Mouse (Mus musculus): Measurements from ENCODE around the gene Kcnh7.

The Kcnh7 gene

DNA sequence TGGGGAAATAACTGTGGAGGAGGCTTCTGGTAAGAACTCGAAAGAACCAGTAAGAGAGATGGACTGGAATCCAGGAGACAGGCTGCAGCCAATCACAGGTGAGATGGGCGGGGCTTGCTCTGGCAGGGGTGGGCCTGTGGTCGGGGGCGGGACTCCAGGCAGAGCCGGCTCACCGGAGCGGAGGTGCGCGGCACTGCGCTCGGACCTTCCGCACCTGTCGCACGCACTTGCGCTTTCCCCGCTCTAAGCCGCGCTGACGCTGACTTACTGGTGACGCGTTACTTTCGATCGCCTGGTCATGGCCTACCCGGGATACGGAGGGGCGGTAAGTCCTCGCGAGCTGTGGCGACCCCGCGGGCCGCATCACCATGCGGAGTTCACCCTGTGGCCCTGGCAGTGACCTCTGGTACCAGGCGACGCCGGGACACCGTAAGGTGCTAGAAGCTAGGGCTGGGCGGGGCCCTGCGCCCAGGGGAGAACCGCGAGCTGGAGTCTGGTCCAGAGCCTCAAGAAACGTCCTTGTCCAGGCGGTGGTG, 519.9 kb downstream of the Kcnh7 start, which contains the start of gene Gca:
TSS of gene Gca (plus strand) at position 151 of the 536 bp plus-strand sequence.
- in situ Hi-C loops (cut with MboI; ENCODE audit: low pct_unique_long_range_greater_than_20kb in 1 of 2, low sequenced_read_pairs in 2 of 2, unreplicated experiment in 1 of 2): no loop called here

DNA sequence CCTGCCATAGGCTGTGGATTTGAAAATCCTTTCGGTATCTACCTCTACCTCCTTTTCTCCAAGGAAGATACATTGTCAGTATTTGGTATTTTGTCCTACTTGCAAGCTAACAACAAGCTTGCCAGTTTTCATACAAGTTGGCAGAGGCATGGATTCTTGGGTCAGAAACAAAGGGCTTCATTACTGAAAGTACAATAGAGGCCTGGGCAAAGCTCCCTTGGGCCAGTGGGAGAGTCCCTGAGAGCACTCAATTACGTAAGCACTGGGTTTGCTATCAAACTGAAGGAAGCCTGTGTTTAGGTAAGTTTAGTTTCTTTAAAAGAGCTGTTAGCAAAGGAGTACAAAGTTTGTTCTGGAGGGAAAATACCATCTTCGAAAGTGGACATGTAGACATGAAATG, 521.5 kb downstream of the Kcnh7 start:
- in situ Hi-C loops (cut with MboI; ENCODE audit: low pct_unique_long_range_greater_than_20kb in 1 of 2, low sequenced_read_pairs in 2 of 2, unreplicated experiment in 1 of 2): no loop called here

DNA sequence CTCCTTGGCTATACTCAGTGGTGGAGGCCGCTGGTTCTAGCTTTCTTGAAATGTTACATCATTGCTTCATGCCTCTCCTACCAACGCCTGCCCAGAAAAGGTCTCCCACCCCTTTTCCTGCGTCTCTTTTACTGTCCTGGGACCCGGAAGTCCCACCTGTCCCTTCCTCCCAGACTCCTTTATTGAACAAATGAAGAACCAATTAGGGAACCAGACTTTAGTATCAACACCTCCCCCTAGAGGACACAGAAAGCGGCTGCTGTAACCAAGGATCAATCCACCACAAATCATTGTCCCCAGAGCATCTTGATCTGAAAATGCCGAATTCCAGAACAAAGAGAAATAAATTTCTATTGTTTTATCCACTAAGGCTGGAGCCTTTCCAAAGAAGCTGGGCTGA, 523.5 kb downstream of the Kcnh7 start:
- in situ Hi-C loops (cut with MboI; ENCODE audit: low pct_unique_long_range_greater_than_20kb in 1 of 2, low sequenced_read_pairs in 2 of 2, unreplicated experiment in 1 of 2): no loop called here

DNA sequence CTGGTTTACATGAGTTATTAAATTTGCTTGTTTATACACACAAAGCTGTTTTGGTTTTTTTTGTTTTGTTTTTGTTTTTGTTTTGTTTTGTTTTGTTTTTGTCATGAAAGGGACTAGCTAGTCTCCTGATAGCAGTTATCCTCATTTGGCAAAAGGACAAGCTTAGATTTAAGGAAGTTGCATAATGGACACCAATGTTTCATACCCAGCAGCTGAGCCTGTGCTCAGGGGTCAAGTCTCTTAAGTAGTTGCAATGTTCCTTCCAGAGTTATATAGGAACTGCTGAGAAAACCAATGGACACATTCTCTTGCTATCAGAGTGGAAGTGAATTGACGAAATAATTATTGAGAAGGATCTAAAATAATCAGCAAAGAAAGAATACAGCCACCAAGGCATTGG, 528.0 kb downstream of the Kcnh7 start:
- in situ Hi-C loops (cut with MboI; ENCODE audit: low pct_unique_long_range_greater_than_20kb in 1 of 2, low sequenced_read_pairs in 2 of 2, unreplicated experiment in 1 of 2): no loop called here

DNA sequence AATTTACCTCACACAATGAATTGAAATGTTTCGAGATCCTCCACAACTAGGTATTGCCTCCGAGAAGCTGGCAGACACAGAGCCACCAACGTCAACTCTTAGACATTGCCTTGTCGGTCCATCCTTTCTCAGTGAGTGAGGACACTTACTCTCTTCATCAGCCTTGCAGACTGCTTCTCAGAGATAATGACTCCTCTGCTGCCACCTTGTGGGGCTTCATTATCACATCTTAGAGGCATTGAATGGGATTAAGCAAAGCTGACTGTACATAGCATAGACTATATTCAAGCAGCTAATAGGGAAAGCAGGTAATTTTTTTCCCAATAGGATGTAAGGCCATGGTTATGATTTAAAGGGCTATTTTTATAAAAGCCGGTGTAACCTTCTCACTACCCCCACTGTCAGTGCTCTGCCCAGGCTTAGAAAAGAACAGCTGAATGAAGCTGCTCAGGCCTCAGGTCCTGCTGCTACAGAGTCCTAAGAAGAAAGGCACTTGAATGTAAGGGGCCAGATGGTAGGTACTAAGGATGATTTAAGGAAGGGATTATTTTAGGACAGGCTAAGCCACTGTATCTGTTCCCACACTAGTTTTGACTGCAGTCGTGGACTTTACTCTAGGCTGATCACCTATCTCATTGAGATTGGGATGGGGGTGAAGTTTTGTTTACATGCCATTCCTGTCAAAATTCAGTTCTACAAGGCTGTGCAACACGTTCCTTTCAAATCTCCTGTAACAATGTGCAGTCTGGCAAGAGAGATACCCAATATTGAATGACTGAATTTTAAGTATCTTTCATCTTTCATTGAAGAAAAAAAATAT, 529.4 kb downstream of the Kcnh7 start:
- in situ Hi-C loops (cut with MboI; ENCODE audit: low pct_unique_long_range_greater_than_20kb in 1 of 2, low sequenced_read_pairs in 2 of 2, unreplicated experiment in 1 of 2): no loop called here

DNA sequence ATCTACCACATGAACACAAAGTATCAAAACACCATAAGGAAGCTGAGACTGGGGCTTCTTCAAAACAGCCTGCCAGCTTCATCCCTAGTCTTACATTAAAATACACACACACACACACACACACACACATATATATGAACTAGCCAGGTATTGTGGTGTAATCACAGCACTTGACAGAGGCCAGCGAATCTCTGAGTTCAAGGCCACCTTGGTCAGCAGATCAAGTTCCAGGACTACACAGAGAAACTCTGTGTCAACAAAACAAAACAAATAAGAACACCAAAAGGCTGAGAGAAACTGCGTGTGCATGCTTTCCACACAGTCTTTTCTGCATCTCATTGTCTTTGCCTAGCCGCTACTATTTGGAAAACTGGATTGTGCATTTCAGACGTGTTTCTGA, 531.6 kb downstream of the Kcnh7 start:
- in situ Hi-C loops (cut with MboI; ENCODE audit: low pct_unique_long_range_greater_than_20kb in 1 of 2, low sequenced_read_pairs in 2 of 2, unreplicated experiment in 1 of 2): no loop called here

DNA sequence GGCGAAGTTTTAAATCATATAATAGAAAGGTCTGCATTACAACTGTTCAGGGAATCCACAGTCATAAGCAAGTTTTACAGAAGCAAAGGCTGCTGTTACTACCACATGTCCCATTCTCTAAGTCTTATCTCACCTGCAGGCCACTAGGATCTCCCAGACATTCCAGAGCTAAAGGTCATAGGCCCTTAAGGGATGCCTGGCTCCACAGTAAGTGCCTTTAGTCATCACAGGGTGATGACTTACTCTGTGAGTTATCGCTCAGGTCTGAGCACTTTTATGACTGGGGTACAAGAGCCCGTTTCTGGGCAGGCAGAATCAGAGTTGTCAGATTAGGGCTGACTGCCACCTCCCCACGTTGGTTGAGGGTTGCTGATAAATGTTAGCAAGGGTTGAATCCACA, 532.2 kb downstream of the Kcnh7 start:
- in situ Hi-C loops (cut with MboI; ENCODE audit: low pct_unique_long_range_greater_than_20kb in 1 of 2, low sequenced_read_pairs in 2 of 2, unreplicated experiment in 1 of 2): no loop called here

DNA sequence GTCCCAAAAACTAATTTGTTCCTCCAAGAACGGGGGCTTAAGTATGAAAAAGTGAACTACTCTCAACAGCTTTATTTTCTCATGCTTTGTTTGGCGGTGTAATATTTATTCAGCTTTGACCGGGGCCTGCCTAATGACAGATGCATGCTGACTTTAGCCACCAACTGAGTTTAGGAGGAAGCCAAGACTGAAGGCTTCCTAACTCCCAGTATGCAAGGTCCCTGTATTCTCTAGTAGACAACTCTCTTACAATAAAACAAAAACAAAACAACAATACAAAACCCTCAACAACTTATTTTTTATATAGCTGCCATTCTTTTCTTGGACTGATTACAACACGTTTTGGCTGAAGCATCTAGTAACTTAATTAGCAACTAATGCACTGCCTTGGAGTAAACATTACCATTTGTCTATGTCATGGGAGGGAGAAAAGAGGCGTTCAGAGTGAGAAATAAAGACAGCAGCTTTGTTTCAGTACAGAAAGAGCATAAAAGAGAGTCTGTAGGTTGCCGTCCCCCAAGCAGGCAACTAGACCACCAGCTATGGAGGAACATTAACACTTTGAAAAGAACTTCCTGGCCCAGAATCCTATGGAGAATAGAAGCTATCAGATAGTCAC, 537.3 kb downstream of the Kcnh7 start:
- in situ Hi-C loops (cut with MboI; ENCODE audit: low pct_unique_long_range_greater_than_20kb in 1 of 2, low sequenced_read_pairs in 2 of 2, unreplicated experiment in 1 of 2): no loop called here

DNA sequence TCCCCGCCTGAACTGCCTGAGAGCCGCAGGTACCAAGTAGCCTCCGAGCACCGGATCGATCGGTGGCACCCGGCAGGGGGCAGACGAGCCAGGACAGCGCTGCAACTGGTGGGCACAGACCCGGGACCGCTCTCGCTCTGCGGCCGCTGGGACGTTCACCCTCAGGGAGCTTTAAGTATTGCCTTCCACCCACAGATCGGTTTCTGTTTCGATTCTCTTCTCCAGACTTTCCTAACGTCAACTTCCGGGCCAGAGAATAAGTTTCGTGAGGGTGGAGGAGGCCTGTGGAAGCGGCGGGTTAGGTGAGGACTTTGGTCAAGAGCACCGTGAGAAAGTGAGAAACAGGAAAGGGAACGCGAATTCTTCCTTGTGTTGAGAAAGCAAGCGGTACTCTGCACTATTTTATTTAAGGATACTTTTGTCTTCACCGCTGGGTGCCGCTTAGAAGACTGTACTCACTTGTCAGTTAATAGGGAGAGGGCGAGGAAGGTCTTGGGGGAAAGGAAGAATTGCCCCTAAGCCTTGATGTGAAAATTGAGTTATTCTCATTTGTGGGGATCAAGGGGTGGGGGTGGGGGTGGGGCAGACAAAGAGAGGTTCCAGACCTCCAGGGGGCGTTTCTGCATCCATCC, 538.0 kb downstream of the Kcnh7 start, which contains the start of gene Ifih1:
TSS of gene Ifih1 (minus strand) at position 242 of the 632 bp plus-strand sequence.
- in situ Hi-C loops (cut with MboI; ENCODE audit: low pct_unique_long_range_greater_than_20kb in 1 of 2, low sequenced_read_pairs in 2 of 2, unreplicated experiment in 1 of 2): no loop called here

DNA sequence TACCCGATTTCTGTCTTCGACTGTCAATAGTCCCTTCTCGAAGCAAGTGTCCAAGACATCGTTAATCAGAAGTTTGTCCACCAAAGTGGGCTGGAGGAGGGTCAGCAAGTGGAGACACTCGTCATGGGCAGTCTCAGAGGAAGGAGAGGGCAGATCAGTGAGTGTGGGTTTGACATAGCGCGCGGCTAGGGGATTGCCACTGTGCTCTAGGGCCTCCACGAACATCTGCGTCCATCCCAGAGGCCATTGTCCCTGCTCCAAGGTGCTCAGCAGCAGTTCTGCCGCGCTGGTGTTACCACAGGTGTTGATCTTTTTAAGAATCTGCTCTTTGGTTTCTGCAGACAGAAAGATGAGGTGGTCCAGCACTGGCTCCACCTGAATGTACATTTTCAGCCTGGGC, 538.6 kb downstream of the Kcnh7 start:
- in situ Hi-C loops (cut with MboI; ENCODE audit: low pct_unique_long_range_greater_than_20kb in 1 of 2, low sequenced_read_pairs in 2 of 2, unreplicated experiment in 1 of 2): no loop called here

DNA sequence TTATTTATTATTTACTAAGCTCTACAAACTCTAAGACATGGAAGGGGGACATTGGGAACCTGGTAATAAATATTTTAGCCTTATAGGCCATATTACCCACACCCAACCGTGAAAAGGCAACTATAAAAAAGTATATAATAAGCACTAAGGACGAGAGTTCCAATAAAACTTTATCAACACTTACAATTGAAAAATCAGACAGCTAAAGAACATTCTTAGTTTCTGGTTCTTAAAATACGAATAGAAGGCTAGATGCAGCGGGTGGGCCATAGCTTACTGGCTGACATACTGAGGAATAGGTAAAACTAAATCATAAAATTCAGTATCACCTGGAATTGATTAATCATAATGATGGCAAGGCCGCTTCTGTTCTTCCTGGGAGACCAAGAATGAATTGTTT, 539.2 kb downstream of the Kcnh7 start:
- in situ Hi-C loops (cut with MboI; ENCODE audit: low pct_unique_long_range_greater_than_20kb in 1 of 2, low sequenced_read_pairs in 2 of 2, unreplicated experiment in 1 of 2): no loop called here

Measured in mouse embryonic stem cell (cell line).